Mouse (Mus musculus) erythroblast, embryonic 14.5 days (primary cell): ENCODE measurements around the gene Fto. TPM values are rescaled to one million over a fixed set of nuclear protein-coding genes. Genes with fewer than 3 reads are reported as not detected.

ENCODE experiments used
- H3K27me3 ChIP-seq: 2 replicates; pipeline ENCODE4 v1.6.1; 2012; ENCODE audit warnings: inconsistent platforms; ENCODE audit not compliant: control insufficient read depth
- H3K36me3 ChIP-seq: 2 replicates; pipeline ENCODE4 v1.6.1; 2012; ENCODE audit warnings: mild to moderate bottlenecking, inconsistent platforms; ENCODE audit not compliant: control insufficient read depth
- H3K4me1 ChIP-seq: 2 replicates; pipeline ENCODE4 v1.6.1; 2012; ENCODE audit warnings: inconsistent platforms; ENCODE audit not compliant: control insufficient read depth
- H3K4me3 ChIP-seq: replicated peaks from 2 replicates; pipeline ENCODE3; 2012; ENCODE audit warnings: moderate library complexity, mild to moderate bottlenecking, inconsistent platforms
- H3K9me3 ChIP-seq: 2 replicates; pipeline ENCODE4 v1.6.1; 2012; ENCODE audit warnings: low read length, inconsistent platforms, mixed read lengths; ENCODE audit not compliant: control insufficient read depth
- GATA1 ChIP-seq: IDR thresholded peaks from 2 replicates; pipeline ENCODE4 v1.6.1; 2012; ENCODE audit warnings: low read length, inconsistent platforms, mixed read lengths
- TAL1 ChIP-seq: IDR thresholded peaks from 3 replicates; pipeline ENCODE4 v1.6.1; 2012; ENCODE audit warnings: low read length, inconsistent platforms, mixed read lengths
- polyA plus RNA-seq: library from polyadenylated mRNA; stranded (reverse); fragments of >175 nt; gene quantifications from 2 replicates; pipeline ENCODE4 v1.2.3, GENCODE M21; 2012

The Fto gene
- polyA plus RNA-seq, 1 experiment: 0.33 TPM

- H3K9me3 ChIP-seq: no peaks in the 10 kb centered on the region
- peaks cover 22% of the 10 kb centered on the region for H3K4me1 ChIP-seq
- no peaks in the 10 kb centered on the region for H3K27me3 ChIP-seq
- H3K4me3 ChIP-seq: no peak overlapping the region
- H3K36me3 ChIP-seq: no peaks in the 10 kb centered on the region
- TF ChIP-seq GATA1 (no peak), TAL1 (no peak)
Measured at GRCm38 (mm10) chr8:91510716-91511115, 197.4 kb downstream of the Fto start.

GRCm38 (mm10) chr8:91511943-91512342, 198.6 kb downstream of the Fto start:
- Histone ChIP-seq H3K27me3 (no peaks in the 10 kb centered on the region), H3K36me3 (no peaks in the 10 kb centered on the region), H3K4me1 (peaks cover 13% of the 10 kb centered on the region), H3K9me3 (no peaks in the 10 kb centered on the region), H3K4me3 (no peak overlapping the region)
- TF ChIP-seq TAL1: no peak
- TF ChIP-seq GATA1: no peak

- no peak overlapping the region for H3K4me3 ChIP-seq
- H3K36me3 ChIP-seq: no peaks in the 10 kb centered on the region
- peaks cover 13% of the 10 kb centered on the region for H3K4me1 ChIP-seq
- TF ChIP-seq GATA1: no peak
- no peak for TF ChIP-seq TAL1
- H3K9me3 ChIP-seq: no peaks in the 10 kb centered on the region
- H3K27me3 ChIP-seq: no peaks in the 10 kb centered on the region
Measured at GRCm38 (mm10) chr8:91514752-91515478, 201.6 kb downstream of the Fto start.

GRCm38 (mm10) chr8:91516422-91516821, 203.1 kb downstream of the Fto start:
- H3K9me3 ChIP-seq: no peaks in the 10 kb centered on the region
- H3K4me3 ChIP-seq: no peak overlapping the region
- peaks cover 13% of the 10 kb centered on the region for H3K4me1 ChIP-seq
- no peaks in the 10 kb centered on the region for H3K27me3 ChIP-seq
- TF ChIP-seq TAL1 (no peak), GATA1 (no peak)
- no peaks in the 10 kb centered on the region for H3K36me3 ChIP-seq

GRCm38 (mm10) chr8:91518085-91518484, 204.8 kb downstream of the Fto start:
- Histone ChIP-seq H3K27me3 (no peaks in the 10 kb centered on the region), H3K4me3 (no peak overlapping the region), H3K4me1 (peaks cover 11% of the 10 kb centered on the region), H3K36me3 (peaks cover 4% of the 10 kb centered on the region), H3K9me3 (no peaks in the 10 kb centered on the region)
- TF ChIP-seq GATA1 (no peak), TAL1 (no peak)

- TF ChIP-seq GATA1 (no peak), TAL1 (no peak)
Measured at GRCm38 (mm10) chr8:91522201-91522600, 208.9 kb downstream of the Fto start.

GRCm38 (mm10) chr8:91524056-91524864, 210.9 kb downstream of the Fto start:
- H3K4me3 ChIP-seq: no peak overlapping the region
- peaks cover 7% of the 10 kb centered on the region for H3K36me3 ChIP-seq
- H3K27me3 ChIP-seq: no peaks in the 10 kb centered on the region
- TF ChIP-seq GATA1 (no peak), TAL1 (no peak)
- no peaks in the 10 kb centered on the region for H3K9me3 ChIP-seq
- H3K4me1 ChIP-seq: peaks cover 32% of the 10 kb centered on the region

More at GRCm38 (mm10) chr8:91522201-91522600, 208.9 kb downstream of the Fto start:
- Histone ChIP-seq H3K36me3 (peaks cover 7% of the 10 kb centered on the region), H3K27me3 (no peaks in the 10 kb centered on the region), H3K4me3 (no peak overlapping the region), H3K9me3 (no peaks in the 10 kb centered on the region), H3K4me1 (peaks cover 35% of the 10 kb centered on the region)

- Histone ChIP-seq H3K27me3 (no peaks in the 10 kb centered on the region), H3K9me3 (no peaks in the 10 kb centered on the region), H3K36me3 (peaks cover 7% of the 10 kb centered on the region), H3K4me3 (no peak overlapping the region), H3K4me1 (peaks cover 32% of the 10 kb centered on the region)
- TF ChIP-seq TAL1: no peak
Measured at GRCm38 (mm10) chr8:91524865-91525250, 211.5 kb downstream of the Fto start.

- Histone ChIP-seq H3K9me3 (no peaks in the 10 kb centered on the region), H3K36me3 (peaks cover 7% of the 10 kb centered on the region), H3K4me3 (no peak overlapping the region), H3K27me3 (no peaks in the 10 kb centered on the region), H3K4me1 (peaks cover 32% of the 10 kb centered on the region)
- no peak for TF ChIP-seq TAL1
- TF ChIP-seq GATA1: no peak
Measured at GRCm38 (mm10) chr8:91525342-91525817, 212.1 kb downstream of the Fto start.
